Mouse (Mus musculus) kidney, embryonic 16.5 days (tissue): ENCODE results near the gene F2r. TPM values are rescaled to one million over a fixed set of nuclear protein-coding genes. Genes with fewer than 3 reads are reported as not detected.

ENCODE experiments used
- ATAC-seq: fragments of 200-750 bp; cut with Nextera tagmentation; 2 replicates; pipeline ENCODE4 v1.8.0; 2017; ENCODE audit warnings: moderate TSS enrichment; ENCODE audit not compliant: low FRiP score, low TSS enrichment
- H3K27ac ChIP-seq: fragments of 300-500 bp; sonication (generic); 2 replicates; pipeline ENCODE4 v1.5.1; 2014; ENCODE audit warnings: low read length
- H3K27me3 ChIP-seq: fragments of 300-500 bp; sonication (generic); 2 replicates; pipeline ENCODE4 v1.6.1; 2014; ENCODE audit warnings: low read length, control low read depth, mixed read lengths; ENCODE audit not compliant: insufficient read depth
- H3K36me3 ChIP-seq: fragments of 300-500 bp; sonication (generic); 2 replicates; pipeline ENCODE4 v1.6.1; 2014; ENCODE audit warnings: low read length, control low read depth, mixed read lengths; ENCODE audit not compliant: insufficient read depth
- H3K4me1 ChIP-seq: fragments of 300-500 bp; sonication (generic); 2 replicates; pipeline ENCODE4 v1.6.1; 2014; ENCODE audit warnings: low read length, control low read depth, mixed read lengths; ENCODE audit not compliant: insufficient read depth
- H3K4me2 ChIP-seq: fragments of 300-500 bp; sonication (generic); replicated peaks from 2 replicates; pipeline ENCODE4 v1.6.1; 2014; ENCODE audit warnings: low read depth, low read length
- H3K4me3 ChIP-seq: fragments of 300-500 bp; sonication (generic); 2 replicates; pipeline ENCODE4 v1.5.1; 2014; ENCODE audit warnings: mild to moderate bottlenecking, low read length
- H3K9ac ChIP-seq: fragments of 300-500 bp; sonication (generic); replicated peaks from 2 replicates; pipeline ENCODE4 v1.6.1; 2014; ENCODE audit warnings: low read length
- H3K9me3 ChIP-seq: fragments of 300-500 bp; sonication (generic); 2 replicates; pipeline ENCODE4 v1.6.1; 2016; ENCODE audit warnings: low read length, control low read depth
- WGBS: fragments of 180-500 bp; shearing (Covaris S2); extraction: QIAGEN DNeasy Blood & Tissue Kit; methylation state at CpG from one replicate; pipeline ENCODE4 v1.1.7; 2014; 5-methylcytosine and 5-hydroxymethylcytosine counted together
- polyA plus RNA-seq: library from polyadenylated mRNA; unstranded; fragments of >200 nt; fragmentation: Nextera tagmentation; extraction: Ambion mirVana; gene quantifications from 2 replicates; pipeline ENCODE4 v1.2.1, GENCODE M21; 2015

The F2r gene
- polyA plus RNA-seq, 1 experiment from 2014 or later, result 142 TPM

DNA sequence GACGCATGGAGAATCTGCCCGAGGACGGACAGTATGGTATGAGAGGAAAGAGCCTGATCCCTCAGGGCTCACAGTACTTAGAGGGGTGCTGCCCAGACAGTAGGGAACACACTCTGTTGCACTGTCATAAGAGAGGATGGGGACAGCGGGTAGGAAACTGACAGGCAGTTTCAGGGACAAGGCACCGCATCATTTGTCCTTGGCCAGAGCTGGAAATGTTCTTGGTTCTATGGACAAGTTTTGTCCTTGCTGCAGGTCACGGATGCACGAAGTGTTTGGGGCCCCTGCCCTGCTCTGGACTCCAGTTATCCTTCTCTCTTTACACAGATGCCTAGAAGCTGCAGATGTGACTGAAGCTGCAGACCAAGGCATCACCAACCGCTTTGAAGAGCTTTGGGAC lies 11.3 kb downstream of the F2r start:
- H3K27ac ChIP-seq, result no peak overlapping the region
- no peaks in the 10 kb centered on the region for H3K27me3 ChIP-seq
- no peak overlapping the region for H3K4me2 ChIP-seq
- ATAC-seq, result no peak
- peaks cover 48% of the 10 kb centered on the region for H3K36me3 ChIP-seq
- H3K4me3 ChIP-seq, result no peak overlapping the region
- 0 out of 2 replicates have a peak, but pooled peaks cover 4% of the 10 kb centered on the region for H3K4me1 ChIP-seq
- no peak overlapping the region for H3K9ac ChIP-seq
- 96% methylated on average over 8 of the region's 8 CpGs for WGBS
- H3K9me3 ChIP-seq, result peaks cover 7% of the 10 kb centered on the region

- Histone ChIP-seq H3K9me3 (peaks cover 7% of the 10 kb centered on the region), H3K4me2 (no peak overlapping the region), H3K4me3 (no peak overlapping the region), H3K36me3 (peaks cover 50% of the 10 kb centered on the region), H3K27ac (no peak overlapping the region), H3K27me3 (no peaks in the 10 kb centered on the region), H3K9ac (no peak overlapping the region), H3K4me1 (no peaks in the 10 kb centered on the region)
- WGBS, result 96% methylated on average over 25 of the region's 25 CpGs
- no peak for ATAC-seq
These were observed 14.0 kb downstream of the F2r start for GRCm38 (mm10) chr13:95604288-95604687.

DNA sequence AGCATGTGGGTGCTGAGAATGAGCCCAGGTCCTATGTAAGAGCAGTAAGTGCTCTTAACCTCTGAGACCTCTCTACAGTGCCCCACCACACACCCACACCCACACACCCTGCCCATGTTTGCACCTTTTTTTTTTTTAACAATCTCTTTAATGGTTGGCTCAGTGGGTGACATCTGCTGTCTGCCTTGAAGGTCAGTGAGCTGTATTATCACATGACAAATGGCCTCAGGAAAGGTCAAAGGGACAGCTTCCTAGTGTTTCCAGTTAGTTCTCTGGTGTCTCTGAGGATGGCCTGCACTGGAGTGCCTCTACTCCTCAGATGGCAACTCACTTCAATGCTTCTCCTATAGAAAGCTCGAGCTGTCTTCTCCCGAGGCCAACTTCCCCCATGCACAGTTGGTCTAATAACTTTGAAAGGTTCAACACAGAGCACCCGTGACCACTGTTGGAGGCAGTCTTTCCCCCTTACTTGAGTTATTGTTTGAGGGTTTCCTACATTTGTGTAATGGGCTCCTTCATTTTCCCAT lies 18.4 kb downstream of the F2r start:
- peaks cover 38% of the 10 kb centered on the region for H3K36me3 ChIP-seq
- no peaks in the 10 kb centered on the region for H3K9me3 ChIP-seq
- H3K27ac ChIP-seq, result no peak overlapping the region
- H3K4me1 ChIP-seq, result no peaks in the 10 kb centered on the region
- H3K27me3 ChIP-seq, result no peaks in the 10 kb centered on the region
- no peak overlapping the region for H3K9ac ChIP-seq
- H3K4me3 ChIP-seq, result no peak overlapping the region
- H3K4me2 ChIP-seq, result no peak overlapping the region
- ATAC-seq, result 0 out of 2 replicates have a peak, but pooled peaks have one; percentile 35
- 57% methylated on average over 3 of the region's 3 CpGs for WGBS

DNA sequence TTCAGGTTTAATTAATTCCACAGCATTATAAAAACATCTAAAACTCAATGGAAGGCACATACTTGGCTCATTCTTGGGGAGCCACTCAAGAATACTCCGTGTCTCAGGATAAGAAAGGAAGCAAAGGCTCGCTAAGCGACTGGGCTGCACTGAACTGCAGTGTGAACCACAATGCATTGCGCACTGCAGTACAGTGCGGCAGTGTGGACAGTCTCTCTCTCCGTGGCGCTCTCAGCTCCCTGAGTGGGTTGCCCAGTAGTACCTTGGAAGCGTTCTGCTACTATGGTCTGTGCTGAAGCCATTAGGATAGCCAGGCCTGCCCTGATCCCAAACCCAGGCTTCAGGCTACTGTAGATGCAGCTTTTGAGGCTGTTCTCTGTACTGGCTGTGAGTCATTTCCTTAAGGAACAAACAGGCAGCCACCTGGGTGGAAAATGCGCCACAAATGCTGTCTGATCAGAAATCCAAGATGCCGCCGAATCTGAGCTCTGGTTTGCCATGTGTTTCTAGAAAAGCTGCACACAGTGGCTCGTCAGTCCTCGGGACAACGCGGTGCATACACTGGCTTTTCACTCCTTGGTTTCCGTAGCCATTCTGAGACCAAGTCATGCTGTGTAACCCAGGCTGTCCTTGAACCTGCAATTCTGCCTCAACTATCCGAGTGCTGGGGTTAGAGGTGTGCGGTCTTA lies 19.9 kb downstream of the F2r start:
- WGBS, result 87% methylated on average over 18 of the region's 18 CpGs
- no peak overlapping the region for H3K4me2 ChIP-seq
- no peak overlapping the region for H3K4me3 ChIP-seq
- peaks cover 22% of the 10 kb centered on the region for H3K36me3 ChIP-seq
- no peaks in the 10 kb centered on the region for H3K4me1 ChIP-seq
- H3K9ac ChIP-seq, result no peak overlapping the region
- H3K9me3 ChIP-seq, result no peaks in the 10 kb centered on the region
- H3K27me3 ChIP-seq, result no peaks in the 10 kb centered on the region
- no peak for ATAC-seq
- no peak overlapping the region for H3K27ac ChIP-seq

- Histone ChIP-seq H3K4me1 (no peaks in the 10 kb centered on the region), H3K9ac (no peak overlapping the region), H3K36me3 (peaks cover 16% of the 10 kb centered on the region), H3K4me2 (no peak overlapping the region), H3K4me3 (no peak overlapping the region), H3K9me3 (no peaks in the 10 kb centered on the region), H3K27ac (no peak overlapping the region), H3K27me3 (no peaks in the 10 kb centered on the region)
- WGBS, result 93% methylated on average over 10 of the region's 10 CpGs
- no peak for ATAC-seq
These were observed 20.7 kb downstream of the F2r start for GRCm38 (mm10) chr13:95597578-95597977.

- no peaks in the 10 kb centered on the region for H3K9me3 ChIP-seq
- peaks cover 12% of the 10 kb centered on the region for H3K36me3 ChIP-seq
- H3K4me3 ChIP-seq, result no peak overlapping the region
- H3K27me3 ChIP-seq, result no peaks in the 10 kb centered on the region
- no peak overlapping the region for H3K9ac ChIP-seq
- 85% methylated on average over 7 of the region's 7 CpGs for WGBS
- no peak overlapping the region for H3K27ac ChIP-seq
- no peak overlapping the region for H3K4me2 ChIP-seq
- no peaks in the 10 kb centered on the region for H3K4me1 ChIP-seq
- no peak for ATAC-seq
These were observed 21.6 kb downstream of the F2r start for GRCm38 (mm10) chr13:95596689-95597088.

GRCm38 (mm10) chr13:95595921-95596320 lies 22.4 kb downstream of the F2r start:
- H3K9me3 ChIP-seq, result no peaks in the 10 kb centered on the region
- H3K9ac ChIP-seq, result no peak overlapping the region
- WGBS, result 76% methylated on average over 5 of the region's 5 CpGs
- H3K36me3 ChIP-seq, result peaks cover 4% of the 10 kb centered on the region
- H3K4me2 ChIP-seq, result no peak overlapping the region
- no peaks in the 10 kb centered on the region for H3K27me3 ChIP-seq
- H3K4me1 ChIP-seq, result no peaks in the 10 kb centered on the region
- no peak overlapping the region for H3K27ac ChIP-seq
- H3K4me3 ChIP-seq, result no peak overlapping the region
- no peak for ATAC-seq

DNA sequence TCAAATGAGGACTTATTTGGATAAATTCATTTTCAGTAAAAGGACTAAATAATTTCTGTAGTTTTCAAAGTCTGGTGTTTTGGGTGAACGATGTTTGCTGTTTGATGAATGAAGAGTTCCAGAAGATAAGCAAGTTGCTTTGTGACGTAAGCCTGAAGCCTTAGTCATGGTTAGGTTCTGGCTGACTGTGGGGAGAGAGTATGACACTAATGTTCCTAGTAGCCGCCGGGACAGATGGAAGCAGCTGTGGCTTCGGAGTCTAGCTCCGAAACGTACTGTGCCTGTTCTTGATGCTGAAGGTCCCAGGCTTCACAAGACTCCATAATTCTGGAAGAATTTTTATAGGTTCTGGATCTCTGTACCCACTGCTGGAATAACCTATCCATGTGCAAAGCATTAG lies 22.9 kb downstream of the F2r start:
- H3K4me1 ChIP-seq, result no peaks in the 10 kb centered on the region
- H3K27me3 ChIP-seq, result no peaks in the 10 kb centered on the region
- ATAC-seq, result no peak
- H3K9me3 ChIP-seq, result no peaks in the 10 kb centered on the region
- H3K27ac ChIP-seq, result no peak overlapping the region
- H3K4me2 ChIP-seq, result no peak overlapping the region
- 82% methylated on average over 7 of the region's 7 CpGs for WGBS
- H3K4me3 ChIP-seq, result no peak overlapping the region
- no peaks in the 10 kb centered on the region; the same call in 1 of the 2 replicates for H3K36me3 ChIP-seq
- H3K9ac ChIP-seq, result no peak overlapping the region

GRCm38 (mm10) chr13:95592860-95593259 lies 25.4 kb downstream of the F2r start:
- no peaks in the 10 kb centered on the region for H3K9me3 ChIP-seq
- H3K27ac ChIP-seq, result no peak overlapping the region
- WGBS, result 75% methylated on average over 10 of the region's 10 CpGs
- no peak for ATAC-seq
- H3K4me3 ChIP-seq, result no peak overlapping the region
- no peaks in the 10 kb centered on the region for H3K27me3 ChIP-seq
- H3K36me3 ChIP-seq, result no peaks in the 10 kb centered on the region
- H3K9ac ChIP-seq, result no peak overlapping the region
- no peak overlapping the region for H3K4me2 ChIP-seq
- no peaks in the 10 kb centered on the region for H3K4me1 ChIP-seq

- Histone ChIP-seq H3K27ac (no peak overlapping the region), H3K4me3 (no peak overlapping the region), H3K4me1 (no peaks in the 10 kb centered on the region), H3K9me3 (no peaks in the 10 kb centered on the region), H3K4me2 (no peak overlapping the region), H3K9ac (no peak overlapping the region), H3K27me3 (no peaks in the 10 kb centered on the region), H3K36me3 (no peaks in the 10 kb centered on the region)
- no peak for ATAC-seq
- WGBS, result 95% methylated on average over 3 of the region's 3 CpGs
These were observed 26.7 kb downstream of the F2r start for GRCm38 (mm10) chr13:95591606-95592005.
